Mouse (Mus musculus): Measurements from ENCODE around the gene Lyst. TPM values are rescaled to one million over a fixed set of nuclear protein-coding genes. Genes with fewer than 3 reads are reported as not detected.

The Lyst gene
- polyA plus RNA-seq, 1 experiment from 2014 or later: 4.2 TPM

DNA sequence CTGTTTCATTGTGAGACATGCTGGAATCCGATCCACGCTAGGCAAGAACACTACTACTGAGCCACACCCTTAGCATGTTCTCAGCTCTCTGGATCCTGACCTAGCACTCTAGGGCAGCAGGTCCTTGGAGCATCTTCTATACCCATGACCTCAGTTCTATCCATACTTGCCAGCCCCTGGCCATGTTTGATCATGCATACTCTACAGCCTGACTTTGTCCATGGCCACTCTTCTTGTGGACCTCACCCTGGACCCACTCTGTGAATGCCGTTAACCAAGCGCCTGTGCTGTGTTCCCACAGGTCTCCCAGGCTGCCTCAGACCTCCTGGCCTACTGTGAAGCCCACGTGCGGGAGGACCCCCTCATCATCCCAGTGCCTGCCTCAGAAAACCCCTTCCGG, 234.7 kb downstream of the Lyst start:
- Histone ChIP-seq H3K4me3 (no peak overlapping the region), H3K4me1 (no peaks in the 10 kb centered on the region), H3K9ac (no peak overlapping the region), H3K27me3 (no peaks in the 10 kb centered on the region), H3K36me3 (no peaks in the 10 kb centered on the region), H3K4me2 (replicated peaks) (no peak overlapping the region), H3K9me3 (no peaks in the 10 kb centered on the region), H3K27ac (no peak overlapping the region)
- ATAC-seq (ENCODE audit: insufficient number of reproducible peaks, insufficient read depth, low FRiP score, low TSS enrichment): no peak
- WGBS: 89% methylated on average over 7 of the region's 7 CpGs

DNA sequence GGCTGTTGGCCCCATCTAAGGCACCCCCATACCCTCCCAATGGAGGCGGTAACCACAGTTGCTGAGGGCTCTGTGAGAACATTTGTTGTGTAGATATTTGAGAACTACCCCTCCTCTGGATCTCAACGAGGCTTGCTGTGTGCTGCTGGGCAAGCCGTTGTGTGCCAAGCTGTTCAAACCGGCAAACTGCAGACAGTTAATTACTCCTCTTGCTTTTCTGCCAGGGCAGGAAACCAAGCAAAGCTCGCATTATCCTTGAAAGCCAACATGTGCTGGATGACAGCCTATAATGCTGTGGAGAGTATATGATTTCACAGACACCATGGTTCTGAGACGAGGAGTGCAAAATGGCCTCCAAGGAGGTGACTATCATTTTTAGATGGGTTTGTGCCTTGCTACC, 236.3 kb downstream of the Lyst start:
- H3K27me3 ChIP-seq: no peaks in the 10 kb centered on the region
- no peaks in the 10 kb centered on the region for H3K9me3 ChIP-seq
- no peaks in the 10 kb centered on the region for H3K4me1 ChIP-seq
- H3K27ac ChIP-seq: no peak overlapping the region
- H3K4me3 ChIP-seq: no peak overlapping the region
- H3K36me3 ChIP-seq: no peaks in the 10 kb centered on the region
- no peak overlapping the region for H3K4me2 ChIP-seq (replicated peaks)
- no peak overlapping the region for H3K9ac ChIP-seq
- 84% methylated on average over 6 of the region's 6 CpGs for WGBS
- no peak for ATAC-seq (ENCODE audit: insufficient number of reproducible peaks, insufficient read depth, low FRiP score, low TSS enrichment)

GRCm38 (mm10) chr13:13828125-13828524, 237.9 kb downstream of the Lyst start:
- Histone ChIP-seq H3K36me3 (no peaks in the 10 kb centered on the region), H3K9ac (no peak overlapping the region), H3K9me3 (no peaks in the 10 kb centered on the region), H3K4me2 (replicated peaks) (no peak overlapping the region), H3K27me3 (no peaks in the 10 kb centered on the region), H3K27ac (no peak overlapping the region), H3K4me1 (no peaks in the 10 kb centered on the region), H3K4me3 (no peak overlapping the region)
- ATAC-seq (ENCODE audit: insufficient number of reproducible peaks, insufficient read depth, low FRiP score, low TSS enrichment): no peak
- 35% methylated on average over 1 of the region's 1 CpGs for WGBS

Other genes with a start within 250 kb of the Lyst start
- gene Gpr137b, start 196.4 kb upstream of the Lyst start, polyA plus RNA-seq (2016; fragmentation: Nextera tagmentation; extraction: Ambion mirVana): 17.1 and 17.7 TPM in 2 replicates
- 61.5 and 65.7 TPM in 2 replicates for gene Nid1, start 152.8 kb upstream of the Lyst start, polyA plus RNA-seq (2016; fragmentation: Nextera tagmentation; extraction: Ambion mirVana)
- gene Gng4, start 193.7 kb downstream of the Lyst start, polyA plus RNA-seq (2016; fragmentation: Nextera tagmentation; extraction: Ambion mirVana): 4.5 and 4.6 TPM in 2 replicates